Mouse (Mus musculus): ENCODE results near the gene Slf1. TPM values are rescaled to one million over a fixed set of nuclear protein-coding genes. Genes with fewer than 3 reads are reported as not detected.
"Not testable (repeated sequence)": the region's sequence is repeated elsewhere in the genome, so short reads cannot be mapped to it uniquely, and the experiment has no call there.

Gene Slf1
- 52.9 and 56.9 TPM in 2 replicates for polyA plus RNA-seq (2016; fragmentation: Nextera tagmentation; extraction: Ambion mirVana)

GRCm38 (mm10) chr13:77134931-77135620 is at the start of gene Slf1, which contains the start of gene 2210408I21Rik:
Gene Slf1 (minus strand): TSS chr13:77135473.
Gene 2210408I21Rik (plus strand): TSS chr13:77135540.
- under 1% methylated on average over 65 of the region's 65 CpGs for WGBS
- H3K4me1 ChIP-seq (replicated peaks) = peaks cover 5% of the 10 kb centered on the region; the same call in 1 of the 2 replicates
- H3K36me3 ChIP-seq = no peaks in the 10 kb centered on the region
- peak within 1 kb of the TSS; percentile 92 for H3K9ac ChIP-seq (replicated peaks)
- no peaks in the 10 kb centered on the region for H3K27me3 ChIP-seq
- H3K4me2 ChIP-seq = peak within 1 kb of the TSS; percentile 65
- peak within 1 kb of the TSS; percentile 97 for H3K27ac ChIP-seq
- H3K9me3 ChIP-seq = no peaks in the 10 kb centered on the region
- peak within 1 kb of the TSS; percentile 94 for H3K4me3 ChIP-seq (replicated peaks)
- ATAC-seq (ENCODE audit: insufficient number of reproducible peaks, insufficient read depth, low FRiP score, low TSS enrichment, low read depth) = peak; percentile 96

GRCm38 (mm10) chr13:77177931-77178330 is 42.7 kb upstream of the Slf1 start:
- Histone ChIP-seq H3K9me3 (no peaks in the 10 kb centered on the region), H3K36me3 (no peaks in the 10 kb centered on the region), H3K27ac (no peak overlapping the region), H3K4me1 (replicated peaks) (0 out of 2 replicates have a peak, but pooled peaks cover 3% of the 10 kb centered on the region), H3K4me2 (no peak overlapping the region), H3K4me3 (replicated peaks) (no peak overlapping the region), H3K9ac (replicated peaks) (no peak overlapping the region), H3K27me3 (no peaks in the 10 kb centered on the region)
- ATAC-seq (ENCODE audit: insufficient number of reproducible peaks, insufficient read depth, low FRiP score, low TSS enrichment, low read depth) = no peak

GRCm38 (mm10) chr13:77140890-77141289 is 5.6 kb upstream of the Slf1 start:
- Histone ChIP-seq H3K4me1 (replicated peaks) (peaks cover 5% of the 10 kb centered on the region; the same call in 1 of the 2 replicates), H3K4me2 (no peak overlapping the region), H3K36me3 (no peaks in the 10 kb centered on the region), H3K27me3 (no peaks in the 10 kb centered on the region), H3K9ac (replicated peaks) (no peak overlapping the region), H3K9me3 (no peaks in the 10 kb centered on the region), H3K4me3 (replicated peaks) (no peak overlapping the region), H3K27ac (no peak overlapping the region)
- WGBS = 90% methylated on average over 2 of the region's 2 CpGs
- no peak for ATAC-seq (ENCODE audit: insufficient number of reproducible peaks, insufficient read depth, low FRiP score, low TSS enrichment, low read depth)

- Histone ChIP-seq H3K4me1 (replicated peaks) (peaks cover 5% of the 10 kb centered on the region; the same call in 1 of the 2 replicates), H3K9me3 (no peaks in the 10 kb centered on the region), H3K9ac (replicated peaks) (peak overlapping the region; percentile 92), H3K36me3 (no peaks in the 10 kb centered on the region), H3K27ac (peak overlapping the region; percentile 97), H3K27me3 (no peaks in the 10 kb centered on the region), H3K4me3 (replicated peaks) (peak overlapping the region; percentile 94), H3K4me2 (peak overlapping the region; percentile 65)
- peak; percentile 61 for ATAC-seq (ENCODE audit: insufficient number of reproducible peaks, insufficient read depth, low FRiP score, low TSS enrichment, low read depth)
- WGBS = 2% methylated on average over 11 of the region's 11 CpGs
Measured at GRCm38 (mm10) chr13:77135621-77135981, 328 bp upstream of the Slf1 start.

- no peaks in the 10 kb centered on the region for H3K36me3 ChIP-seq
Measured at GRCm38 (mm10) chr13:77131132-77131531, 4.1 kb downstream of the Slf1 start.

GRCm38 (mm10) chr13:77128240-77128639 is 7.0 kb downstream of the Slf1 start:
- Histone ChIP-seq H3K4me2 (no peak overlapping the region), H3K36me3 (peaks cover 18% of the 10 kb centered on the region), H3K27me3 (no peaks in the 10 kb centered on the region), H3K4me1 (replicated peaks) (no peaks in the 10 kb centered on the region), H3K27ac (no peak overlapping the region), H3K9ac (replicated peaks) (no peak overlapping the region), H3K9me3 (no peaks in the 10 kb centered on the region), H3K4me3 (replicated peaks) (no peak overlapping the region)
- 92% methylated on average over 2 of the region's 2 CpGs for WGBS
- ATAC-seq (ENCODE audit: insufficient number of reproducible peaks, insufficient read depth, low FRiP score, low TSS enrichment, low read depth) = no peak

More at GRCm38 (mm10) chr13:77131132-77131531, 4.1 kb downstream of the Slf1 start:
- no peaks in the 10 kb centered on the region for H3K9me3 ChIP-seq
- H3K4me2 ChIP-seq = no peak overlapping the region
- 86% methylated on average over 2 of the region's 2 CpGs for WGBS
- no peak overlapping the region for H3K4me3 ChIP-seq (replicated peaks)
- no peak overlapping the region for H3K27ac ChIP-seq
- no peak for ATAC-seq (ENCODE audit: insufficient number of reproducible peaks, insufficient read depth, low FRiP score, low TSS enrichment, low read depth)
- H3K9ac ChIP-seq (replicated peaks) = no peak overlapping the region
- H3K4me1 ChIP-seq (replicated peaks) = peaks cover 2% of the 10 kb centered on the region; the same call in 1 of the 2 replicates
- no peaks in the 10 kb centered on the region for H3K27me3 ChIP-seq

- Histone ChIP-seq H3K4me2 (no peak overlapping the region), H3K9me3 (no peaks in the 10 kb centered on the region), H3K4me1 (replicated peaks) (no peaks in the 10 kb centered on the region), H3K4me3 (replicated peaks) (no peak overlapping the region), H3K27me3 (no peaks in the 10 kb centered on the region), H3K36me3 (peaks cover 18% of the 10 kb centered on the region), H3K9ac (replicated peaks) (no peak overlapping the region), H3K27ac (no peak overlapping the region)
- ATAC-seq (ENCODE audit: insufficient number of reproducible peaks, insufficient read depth, low FRiP score, low TSS enrichment, low read depth) = no peak
- 94% methylated on average over 3 of the region's 3 CpGs for WGBS
Measured at GRCm38 (mm10) chr13:77125159-77125558, 10.1 kb downstream of the Slf1 start.

- peaks cover 10% of the 10 kb centered on the region for H3K36me3 ChIP-seq
- WGBS = 94% methylated on average over 4 of the region's 4 CpGs
- no peak overlapping the region for H3K27ac ChIP-seq
Measured at GRCm38 (mm10) chr13:77118695-77119094, 16.6 kb downstream of the Slf1 start.

GRCm38 (mm10) chr13:77107734-77108133 is 27.5 kb downstream of the Slf1 start:
- H3K4me3 ChIP-seq (replicated peaks) = no peak overlapping the region
- H3K9ac ChIP-seq (replicated peaks) = no peak overlapping the region
- no peak overlapping the region for H3K27ac ChIP-seq
- ATAC-seq (ENCODE audit: insufficient number of reproducible peaks, insufficient read depth, low FRiP score, low TSS enrichment, low read depth) = no peak
- no peak overlapping the region for H3K4me2 ChIP-seq
- H3K9me3 ChIP-seq = no peaks in the 10 kb centered on the region
- no peaks in the 10 kb centered on the region for H3K27me3 ChIP-seq
- H3K36me3 ChIP-seq = peaks cover 11% of the 10 kb centered on the region
- no peaks in the 10 kb centered on the region for H3K4me1 ChIP-seq (replicated peaks)

More at GRCm38 (mm10) chr13:77118695-77119094, 16.6 kb downstream of the Slf1 start:
- ATAC-seq (ENCODE audit: insufficient number of reproducible peaks, insufficient read depth, low FRiP score, low TSS enrichment, low read depth) = no peak
- H3K4me1 ChIP-seq (replicated peaks) = no peaks in the 10 kb centered on the region
- no peak overlapping the region for H3K4me2 ChIP-seq
- H3K9ac ChIP-seq (replicated peaks) = no peak overlapping the region
- H3K27me3 ChIP-seq = no peaks in the 10 kb centered on the region
- H3K4me3 ChIP-seq (replicated peaks) = no peak overlapping the region
- no peaks in the 10 kb centered on the region for H3K9me3 ChIP-seq

GRCm38 (mm10) chr13:77092876-77093275 is 42.4 kb downstream of the Slf1 start:
- not testable (repeated sequence) for H3K4me3 ChIP-seq (replicated peaks); H3K27ac ChIP-seq; H3K4me1 ChIP-seq (replicated peaks); H3K4me2 ChIP-seq; H3K9ac ChIP-seq (replicated peaks); H3K9me3 ChIP-seq; ATAC-seq (ENCODE audit: insufficient number of reproducible peaks, insufficient read depth, low FRiP score, low TSS enrichment, low read depth); H3K27me3 ChIP-seq
- WGBS = 97% methylated on average over 1 of the region's 1 CpGs
- peaks cover 34% of the 10 kb centered on the region for H3K36me3 ChIP-seq

GRCm38 (mm10) chr13:77072030-77072429 is 63.2 kb downstream of the Slf1 start:
- Histone ChIP-seq H3K4me3 (replicated peaks) (no peak overlapping the region), H3K4me2 (no peak overlapping the region), H3K4me1 (replicated peaks) (no peaks in the 10 kb centered on the region), H3K27ac (no peak overlapping the region), H3K9me3 (peaks cover 6% of the 10 kb centered on the region), H3K36me3 (peaks cover 22% of the 10 kb centered on the region), H3K27me3 (no peaks in the 10 kb centered on the region), H3K9ac (replicated peaks) (no peak overlapping the region)
- no peak for ATAC-seq (ENCODE audit: insufficient number of reproducible peaks, insufficient read depth, low FRiP score, low TSS enrichment, low read depth)

- ATAC-seq (ENCODE audit: insufficient number of reproducible peaks, insufficient read depth, low FRiP score, low TSS enrichment, low read depth) = no peak
Measured at GRCm38 (mm10) chr13:77068847-77069246, 66.4 kb downstream of the Slf1 start.

More at GRCm38 (mm10) chr13:77068847-77069246, 66.4 kb downstream of the Slf1 start:
- Histone ChIP-seq H3K9ac (replicated peaks) (no peak overlapping the region), H3K27me3 (no peaks in the 10 kb centered on the region), H3K9me3 (no peaks in the 10 kb centered on the region), H3K27ac (no peak overlapping the region), H3K36me3 (peaks cover 10% of the 10 kb centered on the region; the same call in 1 of the 2 replicates), H3K4me3 (replicated peaks) (no peak overlapping the region), H3K4me2 (no peak overlapping the region), H3K4me1 (replicated peaks) (no peaks in the 10 kb centered on the region)
- 91% methylated on average over 1 of the region's 1 CpGs for WGBS

Measured in limb, embryonic 12.5 days (tissue).